Comparison of ENCODE assay signal across 8 mouse cellular contexts in genomic region chr7:64287414-64288091, GRCm38 (mm10). TPM values are rescaled to one million over a fixed set of nuclear protein-coding genes. Genes with fewer than 3 reads are reported as not detected.
DNase-seq lines count a peak whose midpoint lies in the region; ATAC-seq lines count a peak whose summit lies in the region.

Gene Mtmr10, plus strand, starts transcription at chr7:64287653.

- under 1% methylated on average over 59 of the region's 77 CpGs for WGBS in lung, embryonic 16.5 days

- H3K27me3 ChIP-seq in lung, embryonic 16.5 days (ENCODE audit: control insufficient read depth, insufficient read depth, low read depth, low read length): no peaks in the 10 kb centered on the region

- peak within 1 kb of the TSS; percentile 92 for H3K4me3 ChIP-seq in lung, embryonic 16.5 days (ENCODE audit: low read length)

- H3K27ac ChIP-seq in lung, embryonic 16.5 days (ENCODE audit: low read length): peak within 1 kb of the TSS; percentile 85

- H3K4me1 ChIP-seq in lung, embryonic 16.5 days (replicated peaks; ENCODE audit: control insufficient read depth, insufficient read depth, low read length): no peaks in the 10 kb centered on the region

- H3K36me3 ChIP-seq in lung, embryonic 16.5 days (ENCODE audit: control insufficient read depth, insufficient read depth, low read length): no peaks in the 10 kb centered on the region; the same call in 1 of the 2 replicates

- peak within 1 kb of the TSS; percentile 76 for H3K4me2 ChIP-seq in lung, embryonic 16.5 days (ENCODE audit: low read depth, low read length)

- H3K9ac ChIP-seq in lung, embryonic 16.5 days (ENCODE audit: low read length): peak within 1 kb of the TSS; percentile 94

- H3K9me3 ChIP-seq in lung, embryonic 16.5 days (ENCODE audit: control insufficient read depth, low read length): no peaks in the 10 kb centered on the region

- ATAC-seq in hematopoietic stem cell, adult 5-6 weeks (replicated peaks in 1 of 2; ENCODE audit: insufficient read depth in 1 of 2, low FRiP score in 2 of 2, low TSS enrichment in 1 of 2, low read depth in 1 of 2, poor library complexity in 2 of 2, severe bottlenecking in 2 of 2): peak; percentile 98 to 99
- ATAC-seq in lung, embryonic 16.5 days (ENCODE audit: low read depth): peak; percentile 99

- DNase-seq in MEL-GATA-1-ER (ENCODE audit: extremely low read depth, low read depth): peak; percentile 91
- peak; percentile 97 for DNase-seq in cerebellum, adult 8-10 months
- peak; percentile 97 for DNase-seq in forelimb bud, embryonic 11.5 days (ENCODE audit: low read depth, low spot score)
- peak; percentile 96 for DNase-seq in layer of hippocampus, adult 9-10 months (ENCODE audit: low spot score)
- peak; percentile 96 for DNase-seq in ovary, postnatal 10 days (ENCODE audit: low spot score)
- peak; percentile 93 to 97 for DNase-seq in thymus, postnatal 10 days (ENCODE audit: low spot score in 2 of 2)

RNA-seq across cellular contexts. Expression of gene Mtmr10, which starts in this region (rescaled TPM):
- 3.4 and 4.3 TPM in 2 replicates for total RNA-seq in hematopoietic stem cell, adult 5-6 weeks (2017)
- polyA plus RNA-seq in lung, embryonic 16.5 days (2015; fragmentation: Nextera tagmentation; extraction: Ambion mirVana): 11.2 and 11.9 TPM in 2 replicates

Comparison
In these comparisons a context has a peak if more than half of its experiments do, and no peak if none do; other contexts are left out.
1. Peak in every context shown above with its lines: DNase-seq, ATAC-seq, H3K4me3 ChIP-seq and H3K27ac ChIP-seq.